ENCODE assay signal across 20 mouse cellular contexts in genomic region chr11:75395611-75396010, GRCm38 (mm10). TPM values are rescaled to one million over a fixed set of nuclear protein-coding genes. Genes with fewer than 3 reads are reported as not detected.
"Had no signal": no experiment of that assay in that cellular context is flagged by ENCODE, and none has a peak within 500 bp of the region (broad histone marks: within the 10 kb centered on the region; RNA-seq: fewer than 3 reads in every experiment).

No protein-coding gene starts in this region.

- DNase-seq: kidney, adult 2 months; kidney, postnatal 14 days; kidney, postnatal 4 days; layer of hippocampus, adult 9-11 months; layer of hippocampus, postnatal 36 days; liver, embryonic 13.5 days; lung, adult 2 months; lung, postnatal 14 days; lung, postnatal 4 days; midbrain, embryonic 14.5 days; right cerebral cortex, adult 18-20 months; right cerebral cortex, postnatal 14 days; right cerebral cortex, postnatal 4 days; thymus, adult 18-20 months; thymus, postnatal 36 days had no signal

- H3K9ac ChIP-seq: liver, embryonic 13.5 days had no signal

- H3K9me3 ChIP-seq: liver, embryonic 13.5 days had no signal

- H3K27ac ChIP-seq: left cerebral cortex, adult 2 months; liver, embryonic 13.5 days had no signal

- H3K4me1 ChIP-seq: liver, embryonic 13.5 days had no signal

- H3K4me3 ChIP-seq: left cerebral cortex, adult 2 months; liver, embryonic 13.5 days had no signal

- H3K27me3 ChIP-seq: liver, embryonic 13.5 days had no signal

- H3K4me2 ChIP-seq: liver, embryonic 13.5 days; midbrain, embryonic 11.5 days had no signal

RNA-seq across cellular contexts. Expression of gene Serpinf2, which starts 43.8 kb away (rescaled TPM):
- total RNA-seq: left cerebral cortex, postnatal 10 days; megakaryocyte-erythroid progenitor cell, adult 5-6 weeks; midbrain, postnatal 0 days had no signal
- polyA plus RNA-seq: midbrain, embryonic 11.5 days; midbrain, embryonic 14.5 days; midbrain, postnatal 0 days had no signal
